ENCODE assay signal across 8 mouse cellular contexts in the genomic region with DNA sequence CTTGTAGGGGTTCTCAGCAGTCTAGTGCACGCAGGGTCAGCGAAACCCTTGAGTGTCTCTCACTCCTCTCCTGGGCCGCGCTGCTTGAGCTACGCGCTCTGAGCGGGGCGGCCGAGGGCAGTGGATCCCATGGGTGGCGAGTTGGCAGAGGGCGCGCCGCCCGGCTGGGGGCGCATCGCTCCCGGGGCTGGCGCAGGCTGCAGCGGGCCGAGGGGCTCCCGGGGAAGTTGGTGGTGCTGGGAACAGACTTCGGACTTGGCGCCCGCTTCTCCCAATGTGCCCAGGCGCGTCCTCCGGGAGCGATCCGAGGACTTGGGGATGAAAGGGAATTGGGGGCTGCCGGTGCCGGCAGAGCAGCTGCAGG. TPM values are rescaled to one million over a fixed set of nuclear protein-coding genes. Genes with fewer than 3 reads are reported as not detected.
DNase-seq lines count a peak whose midpoint lies in the region; ATAC-seq and TF ChIP-seq lines count a peak whose summit lies in the region.

No protein-coding gene starts in this region.

- TF ChIP-seq CTCF in layer of hippocampus, adult 2 months (conservative IDR thresholded peaks at IDR 0.05) = peak; percentile 47

- peak; percentile 65; the same call in 1 of the 2 replicates for ATAC-seq in embryonic facial prominence, embryonic 12.5 days (ENCODE audit: insufficient number of reproducible peaks, insufficient read depth, low FRiP score, low TSS enrichment)
- ATAC-seq in heart, embryonic 14.5 days (ENCODE audit: insufficient number of reproducible peaks, insufficient read depth, low FRiP score, low read depth) = peak; percentile 47; the same call in 1 of the 2 replicates
- ATAC-seq in liver, embryonic 12.5 days = no peak
- ATAC-seq in stomach, embryonic 16.5 days (ENCODE audit: insufficient read depth, low FRiP score) = peak; percentile 73

- peak overlapping the region; percentile 83 for H3K27ac ChIP-seq in layer of hippocampus, adult 2 months
- H3K27ac ChIP-seq in embryonic facial prominence, embryonic 12.5 days = 0 out of 2 replicates have a peak overlapping the region, but pooled peaks have one; percentile 17
- H3K27ac ChIP-seq in heart, embryonic 14.5 days (replicated peaks in 1 of 2; ENCODE audit: control insufficient read depth in 1 of 2, insufficient read depth in 1 of 2, low read depth in 2 of 2, low read length in 2 of 2) = no peak overlapping the region
- H3K27ac ChIP-seq in liver, embryonic 12.5 days = no peak overlapping the region
- no peak overlapping the region for H3K27ac ChIP-seq in stomach, embryonic 16.5 days (ENCODE audit: low read length)

- H3K36me3 ChIP-seq in embryonic facial prominence, embryonic 12.5 days = no peaks in the 10 kb centered on the region
- H3K36me3 ChIP-seq in heart, embryonic 14.5 days (ENCODE audit: control insufficient read depth, insufficient read depth, low read length) = no peaks in the 10 kb centered on the region
- H3K36me3 ChIP-seq in liver, embryonic 12.5 days = no peaks in the 10 kb centered on the region
- H3K36me3 ChIP-seq in stomach, embryonic 16.5 days (ENCODE audit: control insufficient read depth, insufficient read depth, low read length) = no peaks in the 10 kb centered on the region

- H3K9me3 ChIP-seq in embryonic facial prominence, embryonic 12.5 days = no peaks in the 10 kb centered on the region
- no peaks in the 10 kb centered on the region for H3K9me3 ChIP-seq in heart, embryonic 14.5 days (ENCODE audit: control insufficient read depth, low read length)
- H3K9me3 ChIP-seq in liver, embryonic 12.5 days (replicated peaks) = no peaks in the 10 kb centered on the region
- no peaks in the 10 kb centered on the region for H3K9me3 ChIP-seq in stomach, embryonic 16.5 days (replicated peaks; ENCODE audit: control insufficient read depth, low read length)

- H3K9ac ChIP-seq in embryonic facial prominence, embryonic 12.5 days = peak overlapping the region; percentile 70
- H3K9ac ChIP-seq in heart, embryonic 14.5 days (ENCODE audit: low read length) = peak overlapping the region; percentile 70
- 0 out of 2 replicates have a peak overlapping the region, but pooled peaks have one; percentile 27 for H3K9ac ChIP-seq in liver, embryonic 12.5 days
- H3K9ac ChIP-seq in stomach, embryonic 16.5 days (ENCODE audit: low read length) = peak overlapping the region; percentile 75

- peak in 1 of 2 experiments; percentile 19 for DNase-seq in layer of hippocampus, adult 2 months (ENCODE audit: low spot score in 2 of 2)
- no peak for DNase-seq in layer of hippocampus, adult 8-10 months (ENCODE audit: low spot score in 2 of 2)
- no peak for DNase-seq in spleen, postnatal 14 days (ENCODE audit: low spot score in 2 of 2)
- DNase-seq in adipocyte (ENCODE audit: low spot score) = no peak

- H3K4me1 ChIP-seq in embryonic facial prominence, embryonic 12.5 days = no peaks in the 10 kb centered on the region
- H3K4me1 ChIP-seq in heart, embryonic 14.5 days (ENCODE audit: control insufficient read depth in 2 of 2, insufficient read depth in 2 of 2, low read length in 2 of 2) = peaks cover 2% of the 10 kb centered on the region in 2 experiments; a peak in 2 of 4 replicates
- H3K4me1 ChIP-seq in liver, embryonic 12.5 days = no peaks in the 10 kb centered on the region
- no peaks in the 10 kb centered on the region for H3K4me1 ChIP-seq in stomach, embryonic 16.5 days (ENCODE audit: control insufficient read depth, insufficient read depth, low read length)

- under 1% methylated on average over 31 of the region's 31 CpGs for WGBS in embryonic facial prominence, embryonic 12.5 days
- WGBS in heart, embryonic 14.5 days = under 1% methylated on average over 31 of the region's 31 CpGs
- WGBS in liver, embryonic 12.5 days (ENCODE audit: insufficient replicate concordance) = 0% methylated on average over 30 of the region's 31 CpGs
- under 1% methylated on average over 30 of the region's 31 CpGs for WGBS in stomach, embryonic 16.5 days

- H3K27me3 ChIP-seq in embryonic facial prominence, embryonic 12.5 days = peaks cover 36% of the 10 kb centered on the region
- H3K27me3 ChIP-seq in heart, embryonic 14.5 days (ENCODE audit: control insufficient read depth, insufficient read depth, low read length) = peaks cover 48% of the 10 kb centered on the region
- peaks cover 50% of the 10 kb centered on the region for H3K27me3 ChIP-seq in liver, embryonic 12.5 days (replicated peaks)
- H3K27me3 ChIP-seq in stomach, embryonic 16.5 days (ENCODE audit: control insufficient read depth, insufficient read depth, low read length) = peaks cover 3% of the 10 kb centered on the region

- H3K4me3 ChIP-seq in layer of hippocampus, adult 2 months = peak overlapping the region; percentile 77
- H3K4me3 ChIP-seq in embryonic facial prominence, embryonic 12.5 days = peak overlapping the region; percentile 65
- H3K4me3 ChIP-seq in heart, embryonic 14.5 days (ENCODE audit: control insufficient read depth in 1 of 2, insufficient read depth in 1 of 2, low read depth in 1 of 2, low read length in 2 of 2) = peak overlapping the region; percentile 44 to 75
- H3K4me3 ChIP-seq in liver, embryonic 12.5 days = peak overlapping the region; percentile 51
- H3K4me3 ChIP-seq in stomach, embryonic 16.5 days (replicated peaks; ENCODE audit: low read length) = peak overlapping the region; percentile 58

- peak overlapping the region; percentile 95 for H3K4me2 ChIP-seq in embryonic facial prominence, embryonic 12.5 days (replicated peaks)
- peak overlapping the region; percentile 99 for H3K4me2 ChIP-seq in heart, embryonic 14.5 days (ENCODE audit: low read length)
- H3K4me2 ChIP-seq in liver, embryonic 12.5 days = peak overlapping the region; percentile 71
- H3K4me2 ChIP-seq in stomach, embryonic 16.5 days (ENCODE audit: low read depth, low read length) = peak overlapping the region; percentile 81

RNA-seq across cellular contexts. Expression of a gene that starts 0.5 kb away (rescaled TPM):
- 10 to 100 TPM; 11.5 to 13.6 TPM for total RNA-seq in layer of hippocampus, adult 2 months (2021)
- 10 to 100 TPM; 12.8 to 20.7 (median 15.3) TPM for total RNA-seq in layer of hippocampus, adult 8-10 months (2022)
- 11.0 and 11.7 TPM in 2 replicates for polyA plus RNA-seq in embryonic facial prominence, embryonic 12.5 days (2016; fragmentation: Nextera tagmentation; extraction: Ambion mirVana)
- 8.9 and 9.0 TPM in 2 replicates for polyA plus RNA-seq in heart, embryonic 14.5 days (2014; fragmentation: Nextera tagmentation; extraction: Ambion mirVana)
- polyA plus RNA-seq in liver, embryonic 12.5 days (2016; fragmentation: Nextera tagmentation; extraction: Ambion mirVana) = 0.23 and 0.53 TPM in 2 replicates
- 3.8 and 4.4 TPM in 2 replicates for polyA plus RNA-seq in stomach, embryonic 16.5 days (2015; fragmentation: Nextera tagmentation; extraction: Ambion mirVana)

Comparison
In these comparisons a context has a peak if more than half of its experiments do, and no peak if none do; other contexts are left out.
1. H3K27ac ChIP-seq: peak in layer of hippocampus, adult 2 months (single experiment) and embryonic facial prominence, embryonic 12.5 days (single experiment); none in heart, embryonic 14.5 days (0 of 2), liver, embryonic 12.5 days (single experiment) and stomach, embryonic 16.5 days (single experiment).
2. Peak in every context shown above with its lines, with median percentiles within 50 percentile points of each other: H3K4me3 ChIP-seq, H3K4me2 ChIP-seq and H3K9ac ChIP-seq.